Mouse (Mus musculus) T-helper 1 cell (primary cell): ENCODE results near the gene Dpep3.

Experiments used
- in situ Hi-C: fragments of 300-600 bp; cut with MboI, MseI; formaldehyde crosslinking; loops from one replicate; pipeline ENCODE4 v1.15.1; 2025; ENCODE audit warnings: high pct_unique_total_duplicates

Dpep3 gene

GRCm38 (mm10) chr8:105936866-105937475 lies 42.3 kb downstream of the Dpep3 start:
- in situ Hi-C loops = no loop called here

GRCm38 (mm10) chr8:105935863-105936603 lies 43.2 kb downstream of the Dpep3 start:
- in situ Hi-C loops = no loop called here

DNA sequence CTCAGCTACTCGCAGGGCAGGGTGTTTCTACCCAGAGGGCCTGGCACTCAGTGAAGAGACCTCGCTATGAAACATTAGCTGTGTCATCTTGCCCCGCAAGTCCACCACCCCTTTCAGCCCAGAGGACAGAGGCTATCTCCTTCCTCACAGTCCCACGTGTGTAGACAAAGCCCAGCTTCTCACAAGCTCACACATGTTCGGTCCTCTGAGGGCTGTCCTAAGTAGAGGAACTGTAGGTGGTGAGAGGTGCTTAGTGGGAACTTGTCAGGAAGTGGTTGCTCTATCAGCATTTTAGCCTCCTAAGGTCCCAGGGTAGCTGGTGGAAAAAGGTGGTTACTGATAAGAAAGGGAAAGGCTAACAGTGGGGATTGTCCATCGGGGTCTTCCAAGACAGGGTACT lies 44.1 kb downstream of the Dpep3 start:
- in situ Hi-C loops = no loop called here

- in situ Hi-C loops = loop anchor here (5.0 kb wide), 1 partner anchor 41 kb away; the partner anchor contains the start of gene Nrn1l
These were observed 45.5 kb downstream of the Dpep3 start, which contains the start of gene Ctrl for GRCm38 (mm10) chr8:105933762-105934161. TSS of gene Ctrl (minus strand) at chr8:105933862.

DNA sequence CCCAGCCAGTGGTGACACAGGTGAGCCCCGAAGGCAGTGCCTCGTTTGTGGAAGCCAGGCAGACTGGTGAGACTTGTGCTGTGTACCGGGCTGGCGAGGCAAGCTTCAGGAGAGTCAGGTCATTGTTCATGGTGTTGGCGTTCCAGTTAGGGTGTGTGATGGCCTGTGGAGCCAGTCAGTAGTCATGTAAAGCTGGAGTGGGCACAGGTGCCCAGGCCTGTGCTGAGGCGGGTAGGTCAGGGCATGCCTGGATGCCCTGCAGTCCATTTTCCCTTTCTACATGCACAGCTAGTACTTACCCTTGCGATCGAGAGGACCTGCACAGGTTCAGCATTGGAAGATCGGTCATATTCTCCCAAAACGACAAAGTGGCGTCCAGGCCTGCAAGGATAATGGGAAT lies 46.7 kb downstream of the Dpep3 start:
- in situ Hi-C loops = loop anchor here (5.0 kb wide), 1 partner anchor 40 kb away; the partner anchor contains the start of gene Nrn1l

GRCm38 (mm10) chr8:105931271-105931670 lies 48.0 kb downstream of the Dpep3 start:
- in situ Hi-C loops = loop anchor here (5.0 kb wide), 1 partner anchor 39 kb away; the partner anchor contains the start of gene Nrn1l

DNA sequence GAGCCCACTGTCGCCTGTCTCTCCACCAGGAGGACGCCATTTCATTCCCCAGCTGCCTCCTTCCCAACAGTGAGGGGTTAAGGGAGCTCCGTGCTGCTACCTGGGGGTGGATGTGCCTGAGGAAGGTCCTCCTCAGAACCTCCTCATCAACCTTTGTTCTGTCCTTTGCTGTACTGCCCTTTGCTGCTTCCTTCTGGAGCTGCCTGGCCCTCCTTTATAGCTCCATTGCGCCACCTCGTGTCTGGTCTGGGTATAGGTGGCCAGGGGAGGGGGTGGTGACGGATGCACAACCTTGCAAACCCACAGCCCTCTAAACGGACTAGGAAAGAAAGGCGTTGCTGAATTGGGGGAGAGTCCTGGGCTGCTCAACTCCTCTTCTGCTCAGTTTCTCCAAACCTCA lies 48.6 kb downstream of the Dpep3 start:
- in situ Hi-C loops = loop anchor here (5.0 kb wide), 1 partner anchor 38 kb away; the partner anchor contains the start of gene Nrn1l

DNA sequence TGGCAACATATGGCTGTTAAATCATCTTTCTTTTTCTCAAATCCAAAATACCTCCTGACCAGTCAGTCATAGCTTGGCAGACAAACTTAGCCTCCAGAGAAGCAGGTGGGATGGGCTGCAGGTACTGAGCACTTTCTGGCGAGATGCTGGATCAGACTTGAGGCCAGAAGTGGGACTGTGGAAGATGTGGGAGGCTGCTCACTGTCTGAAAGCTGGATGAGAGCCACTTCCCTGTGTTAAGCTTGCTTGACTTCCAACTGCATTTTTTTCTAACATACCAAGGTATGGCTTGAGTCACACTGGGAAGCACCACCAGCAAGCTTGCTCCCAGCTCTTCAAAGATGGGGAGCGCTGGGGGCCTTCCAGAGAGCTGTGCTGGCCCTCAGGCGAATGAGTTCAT lies 54.1 kb downstream of the Dpep3 start:
- in situ Hi-C loops = no loop called here
